Mouse (Mus musculus): ENCODE measurements around the gene Csdc2. TPM values are rescaled to one million over a fixed set of nuclear protein-coding genes. Genes with fewer than 3 reads are reported as not detected.

Gene Csdc2
- polyA plus RNA-seq (2012; rRNA removed) = 50.8 and 58.3 TPM in 2 replicates

GRCm38 (mm10) chr15:81936679-81937078, at the start of gene Csdc2:
TSS of gene Csdc2 (plus strand) at chr15:81936759.

GRCm38 (mm10) chr15:81925760-81926445, 10.7 kb upstream of the Csdc2 start, which contains the start of gene Polr3h:
TSS of gene Polr3h (minus strand) at chr15:81926240.

GRCm38 (mm10) chr15:81960171-81961077, 23.9 kb downstream of the Csdc2 start, which contains the start of gene Pmm1:
TSS of gene Pmm1 (minus strand) at chr15:81960930.

GRCm38 (mm10) chr15:81980321-81980720, 43.8 kb downstream of the Csdc2 start, which contains the start of gene 1700029P11Rik:
TSS of gene 1700029P11Rik (plus strand) at chr15:81980540.

GRCm38 (mm10) chr15:81987646-81988045, 51.1 kb downstream of the Csdc2 start, which contains the start of gene Xrcc6:
TSS of gene Xrcc6 (plus strand) at chr15:81987835.

Other genes with a start within 250 kb of the Csdc2 start
- 8.5 and 15.1 TPM in 2 replicates for gene Chadl, start 239.5 kb upstream of the Csdc2 start, polyA plus RNA-seq (2012; rRNA removed)
- 61.3 and 67.9 TPM in 2 replicates for gene Zc3h7b, start 191.7 kb upstream of the Csdc2 start, polyA plus RNA-seq (2012; rRNA removed)
- 33.3 and 36.8 TPM in 2 replicates for gene Rangap1, start 191.2 kb upstream of the Csdc2 start, polyA plus RNA-seq (2012; rRNA removed)
- 61.6 and 63.8 TPM in 2 replicates for gene Tef, start 134.3 kb upstream of the Csdc2 start, polyA plus RNA-seq (2012; rRNA removed)
- gene Tob2, start 78.0 kb upstream of the Csdc2 start, polyA plus RNA-seq (2012; rRNA removed) = 26.7 and 32.4 TPM in 2 replicates
- 42.5 and 42.6 TPM in 2 replicates for gene Phf5a, start 64.8 kb upstream of the Csdc2 start, polyA plus RNA-seq (2012; rRNA removed)
- gene Aco2, start 64.5 kb upstream of the Csdc2 start, polyA plus RNA-seq (2012; rRNA removed) = 206 and 228 TPM in 2 replicates
- gene Polr3h, start 10.5 kb upstream of the Csdc2 start, polyA plus RNA-seq (2012; rRNA removed) = 21.0 and 21.5 TPM in 2 replicates
- 99.8 and 100 TPM in 2 replicates for gene Pmm1, start 24.2 kb downstream of the Csdc2 start, polyA plus RNA-seq (2012; rRNA removed)
- gene 1700029P11Rik, start 43.8 kb downstream of the Csdc2 start, polyA plus RNA-seq (2012; rRNA removed) = 0.18 TPM in 1 of 2 replicates, not detected in the other
- 17.3 and 19.2 TPM in 2 replicates for gene Xrcc6, start 51.1 kb downstream of the Csdc2 start, polyA plus RNA-seq (2012; rRNA removed)
- gene Desi1, start 97.1 kb downstream of the Csdc2 start, polyA plus RNA-seq (2012; rRNA removed) = 30.1 and 30.3 TPM in 2 replicates
- gene Snu13, start 110.8 kb downstream of the Csdc2 start, polyA plus RNA-seq (2012; rRNA removed) = 67.2 and 91.8 TPM in 2 replicates
- gene 4930407I10Rik, start 122.4 kb downstream of the Csdc2 start, polyA plus RNA-seq (2012; rRNA removed) = not detected in 2 replicates
- gene Mei1, start 133.2 kb downstream of the Csdc2 start, polyA plus RNA-seq (2012; rRNA removed) = not detected in 2 replicates
- gene Ccdc134, start 191.2 kb downstream of the Csdc2 start, polyA plus RNA-seq (2012; rRNA removed) = 11.3 and 13.1 TPM in 2 replicates
- gene Srebf2, start 210.4 kb downstream of the Csdc2 start, polyA plus RNA-seq (2012; rRNA removed) = 200 and 245 TPM in 2 replicates

All from ovary, adult 2 months (tissue).